In the genomic region with DNA sequence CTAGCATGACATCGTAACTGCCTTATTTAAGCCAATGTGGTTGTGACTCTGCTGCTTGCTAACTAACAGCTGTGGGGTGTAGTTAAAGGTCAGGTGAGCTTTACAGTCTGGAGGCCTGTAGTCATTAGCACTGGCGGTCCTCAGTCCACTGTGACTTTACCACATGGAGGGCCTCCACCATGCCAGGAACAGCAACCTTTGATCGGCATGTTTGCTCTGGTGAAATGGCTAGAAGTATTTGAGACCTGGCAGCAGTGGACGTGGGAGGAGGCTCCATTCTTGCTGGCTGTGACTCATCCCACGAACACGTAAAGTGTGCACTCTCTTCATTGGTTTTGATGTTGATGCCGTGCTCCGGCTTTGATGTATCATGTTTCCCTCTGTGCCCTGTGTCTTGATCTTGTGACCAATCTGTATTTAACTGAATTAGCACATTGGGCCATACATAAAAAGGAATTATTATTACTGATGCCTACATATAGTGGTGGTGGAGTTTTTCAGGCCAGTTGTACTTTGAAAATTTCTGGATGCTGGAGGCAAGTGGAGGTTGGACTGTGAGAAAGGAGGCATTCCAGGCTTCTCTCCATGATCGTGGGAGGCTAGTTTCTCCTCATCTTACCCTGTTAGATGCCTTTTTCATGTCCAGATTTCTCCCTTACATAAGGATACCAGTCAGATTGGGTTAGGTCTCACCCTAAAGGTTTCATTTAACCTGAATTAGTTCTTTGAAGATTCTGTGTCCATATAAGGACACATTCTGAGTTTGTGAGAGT, we compare ENCODE assay signal across 12 mouse cellular contexts. TPM values are rescaled to one million over a fixed set of nuclear protein-coding genes. Genes with fewer than 3 reads are reported as not detected.
DNase-seq lines count a peak whose midpoint lies in the region.
"Had no signal": no experiment of that assay in that cellular context is flagged by ENCODE, and none has a peak within 500 bp of the region (broad histone marks: within the 10 kb centered on the region; RNA-seq: fewer than 3 reads in every experiment).

No protein-coding gene starts in this region.

- WGBS in large intestine, adult 2 months, result 24% methylated on average over 9 of the region's 9 CpGs

- peak; percentile 40 to 58 for DNase-seq in kidney, adult 8-10 months
- DNase-seq in kidney, adult 18-20 months, result no peak
- DNase-seq in CD4-positive, CD25-positive, alpha-beta regulatory T cell, adult 2 months (ENCODE audit: low read depth, low spot score), result peak; percentile 43
- peak; percentile 53 for DNase-seq in adipocyte (ENCODE audit: low spot score)
- DNase-seq in large intestine, adult 2 months (ENCODE audit: low read depth, low spot score), result peak; percentile 42
- DNase-seq in thymus, postnatal 25 days, result no peak
- DNase-seq in cerebellum, adult 9-11 months, result no peak
- no peak for DNase-seq in spleen, adult 18-20 months
- DNase-seq: cerebellum, adult 18-20 months; left cerebral cortex, postnatal 4 days had no signal

RNA-seq across cellular contexts. Expression of a gene that starts 5.9 kb away (rescaled TPM):
- polyA plus RNA-seq in large intestine, adult 2 months (2012; rRNA removed), result not detected in 2 replicates
- polyA plus RNA-seq: erythroblast, embryonic 14.5 days; small intestine, adult 2 months had no signal

Comparison
In these comparisons a context has a peak if more than half of its experiments do, and no peak if none do; other contexts are left out.
1. DNase-seq: peak in kidney, adult 8-10 months (2 of 2), CD4-positive, CD25-positive, alpha-beta regulatory T cell, adult 2 months (single experiment), adipocyte (single experiment) and large intestine, adult 2 months (single experiment); none in kidney, adult 18-20 months (single experiment), thymus, postnatal 25 days (single experiment), cerebellum, adult 9-11 months (single experiment) and spleen, adult 18-20 months (0 of 2).